Mouse (Mus musculus): ENCODE results near the gene Zfp280b. TPM values are rescaled to one million over a fixed set of nuclear protein-coding genes. Genes with fewer than 3 reads are reported as not detected.

Gene Zfp280b
- polyA plus RNA-seq, 1 experiment = 7.0 TPM

DNA sequence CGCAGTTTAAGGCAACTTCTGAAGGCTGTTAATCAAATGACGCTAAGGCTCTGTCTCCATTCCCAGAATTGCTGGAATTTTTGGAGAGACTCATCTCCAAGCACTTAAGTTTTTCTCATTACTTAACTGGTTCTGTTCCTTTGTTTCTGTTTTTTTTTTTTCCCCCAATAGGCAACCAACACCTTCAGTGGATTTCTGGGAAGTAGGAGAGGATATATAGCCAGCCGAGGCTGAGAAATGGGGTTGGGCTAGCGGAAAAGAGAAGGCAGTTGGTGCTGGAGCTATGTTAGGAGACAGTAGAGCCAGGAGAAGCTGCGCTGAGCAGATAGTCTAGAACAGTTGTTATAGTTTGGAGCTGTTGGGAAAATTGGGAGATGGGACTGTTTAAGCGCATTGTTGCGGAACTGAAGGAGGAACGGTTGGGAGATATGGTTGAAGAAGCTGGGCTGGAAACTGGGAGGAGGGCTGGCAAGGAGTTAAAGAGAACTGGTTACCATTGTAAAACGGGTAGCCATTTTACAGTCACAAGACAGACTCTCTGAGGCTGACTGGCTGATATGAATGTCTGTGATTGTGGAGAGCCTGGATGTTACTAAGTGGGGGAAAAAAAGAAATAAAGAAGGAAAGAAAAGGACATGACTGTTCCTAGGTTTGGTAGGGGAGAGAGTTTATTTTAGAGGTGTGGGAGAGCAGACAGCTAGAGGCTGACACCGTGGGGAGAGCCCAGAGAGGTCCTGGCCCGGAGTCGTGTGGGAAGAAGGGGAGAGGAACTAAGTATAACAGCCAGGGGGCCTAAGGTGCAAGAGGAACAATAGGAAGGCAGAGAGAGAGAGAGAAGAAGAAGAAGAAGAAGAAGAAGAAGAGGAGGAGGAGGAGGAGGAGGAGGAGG is 5.1 kb upstream of the Zfp280b start:
- no peak for TF ChIP-seq GATA1 (IDR thresholded peaks at IDR 0.05; ENCODE audit: low read length)

- no peak for TF ChIP-seq GATA1 (IDR thresholded peaks at IDR 0.05; ENCODE audit: low read length)
Measured at GRCm38 (mm10) chr10:76028016-76028366, 4.5 kb upstream of the Zfp280b start.

DNA sequence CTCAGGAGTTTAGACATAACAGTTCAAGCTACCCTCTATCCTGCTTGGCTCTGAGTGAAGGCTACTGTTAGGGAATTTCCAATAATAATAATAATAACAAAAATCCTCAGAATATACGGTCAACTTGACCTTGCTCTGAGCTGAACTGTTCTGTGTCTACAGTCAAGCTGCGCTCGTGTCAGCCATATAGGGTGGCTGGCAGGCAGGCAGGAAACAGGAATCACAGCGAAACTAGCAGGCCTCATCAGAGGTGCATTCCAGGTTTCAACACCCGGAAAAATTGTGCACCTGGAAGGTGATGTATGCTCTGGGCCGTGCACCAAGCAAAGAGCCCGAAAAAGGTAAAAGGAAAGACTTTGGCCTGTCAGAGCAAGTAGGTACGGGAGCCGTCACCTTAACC is 4.1 kb upstream of the Zfp280b start:
- TF ChIP-seq GATA1 (IDR thresholded peaks at IDR 0.05; ENCODE audit: low read length) = no peak

- TF ChIP-seq GATA1 (IDR thresholded peaks at IDR 0.05; ENCODE audit: low read length) = no peak
Measured at GRCm38 (mm10) chr10:76029276-76029675, 3.2 kb upstream of the Zfp280b start.

GRCm38 (mm10) chr10:76030496-76030895 is 2.0 kb upstream of the Zfp280b start:
- TF ChIP-seq GATA1 (IDR thresholded peaks at IDR 0.05; ENCODE audit: low read length) = no peak

DNA sequence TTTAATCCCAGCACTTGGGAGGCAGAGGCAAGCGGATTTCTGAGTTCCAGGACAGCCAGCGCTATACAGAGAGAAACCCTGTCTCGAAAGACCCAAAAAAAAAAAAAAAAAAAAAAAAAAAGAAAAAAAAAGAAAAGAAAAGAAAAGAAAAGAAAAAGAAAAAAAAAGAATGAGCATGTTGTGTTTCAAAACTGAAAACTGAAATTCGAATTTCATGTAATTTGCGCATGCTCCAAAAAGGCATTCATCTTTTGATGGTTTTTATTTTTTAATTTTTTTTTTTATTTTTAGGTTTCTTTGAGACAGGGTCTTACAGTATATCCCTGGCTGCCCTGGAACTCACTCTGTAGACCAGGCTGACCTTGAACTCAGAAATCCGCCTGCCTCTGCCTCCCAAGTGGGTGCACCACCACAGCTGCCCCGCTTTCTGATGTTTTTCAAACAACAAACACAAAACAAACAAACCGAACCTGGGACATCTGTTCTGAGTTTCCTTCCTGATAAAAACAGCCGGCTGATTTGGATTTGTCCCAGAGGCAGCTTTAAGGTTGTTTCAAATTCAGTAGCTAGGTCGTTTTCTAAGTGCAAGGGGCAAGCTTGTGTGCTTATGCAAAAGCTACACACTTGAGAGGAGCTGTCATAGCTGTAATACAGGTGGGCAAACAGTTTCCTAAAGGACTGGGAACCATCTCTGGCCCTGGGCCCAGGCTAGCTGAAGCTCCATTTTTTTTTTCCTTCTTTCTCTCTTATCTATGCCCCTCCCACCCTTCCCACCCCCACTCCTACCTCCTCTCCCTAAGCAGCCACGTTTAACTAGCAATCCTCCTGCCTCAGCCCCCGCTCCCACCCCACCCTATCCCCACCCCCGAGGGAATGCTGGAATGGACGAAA is 694 bp upstream of the Zfp280b start:
- TF ChIP-seq GATA1 (IDR thresholded peaks at IDR 0.05; ENCODE audit: low read length) = no peak

- no peak for TF ChIP-seq GATA1 (IDR thresholded peaks at IDR 0.05; ENCODE audit: low read length)
Measured at GRCm38 (mm10) chr10:76033119-76033455, 637 bp downstream of the Zfp280b start.

- no peak for TF ChIP-seq GATA1 (IDR thresholded peaks at IDR 0.05; ENCODE audit: low read length)
Measured at GRCm38 (mm10) chr10:76034001-76034600, 1.7 kb downstream of the Zfp280b start.

GRCm38 (mm10) chr10:76035277-76035676 is 2.8 kb downstream of the Zfp280b start:
- TF ChIP-seq GATA1 (IDR thresholded peaks at IDR 0.05; ENCODE audit: low read length) = no peak

DNA sequence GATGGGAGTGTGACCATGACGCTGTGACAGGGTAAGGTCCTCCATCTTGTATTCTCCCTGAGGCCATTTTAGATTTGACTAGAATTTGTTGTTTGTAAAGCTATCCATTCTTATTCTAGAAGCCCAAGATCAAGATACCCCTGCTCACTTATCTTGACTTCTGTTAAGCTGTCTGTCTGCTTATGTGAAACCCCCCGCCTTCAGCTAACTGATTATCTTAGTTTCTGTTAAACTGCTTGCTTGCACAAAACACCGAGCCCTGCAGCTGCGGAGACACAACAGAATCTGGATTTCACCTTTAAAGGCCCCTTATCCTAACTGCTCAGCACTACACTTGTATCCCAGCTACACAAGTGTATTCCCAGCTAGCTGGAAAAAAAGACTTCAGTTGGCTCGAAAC is 4.5 kb downstream of the Zfp280b start:
- TF ChIP-seq GATA1 (IDR thresholded peaks at IDR 0.05; ENCODE audit: low read length) = no peak

GRCm38 (mm10) chr10:76045343-76045742 is 12.9 kb downstream of the Zfp280b start:
- no peak for TF ChIP-seq GATA1 (IDR thresholded peaks at IDR 0.05; ENCODE audit: low read length)

GRCm38 (mm10) chr10:76046754-76047153 is 14.3 kb downstream of the Zfp280b start:
- TF ChIP-seq GATA1 (IDR thresholded peaks at IDR 0.05; ENCODE audit: low read length) = no peak

DNA sequence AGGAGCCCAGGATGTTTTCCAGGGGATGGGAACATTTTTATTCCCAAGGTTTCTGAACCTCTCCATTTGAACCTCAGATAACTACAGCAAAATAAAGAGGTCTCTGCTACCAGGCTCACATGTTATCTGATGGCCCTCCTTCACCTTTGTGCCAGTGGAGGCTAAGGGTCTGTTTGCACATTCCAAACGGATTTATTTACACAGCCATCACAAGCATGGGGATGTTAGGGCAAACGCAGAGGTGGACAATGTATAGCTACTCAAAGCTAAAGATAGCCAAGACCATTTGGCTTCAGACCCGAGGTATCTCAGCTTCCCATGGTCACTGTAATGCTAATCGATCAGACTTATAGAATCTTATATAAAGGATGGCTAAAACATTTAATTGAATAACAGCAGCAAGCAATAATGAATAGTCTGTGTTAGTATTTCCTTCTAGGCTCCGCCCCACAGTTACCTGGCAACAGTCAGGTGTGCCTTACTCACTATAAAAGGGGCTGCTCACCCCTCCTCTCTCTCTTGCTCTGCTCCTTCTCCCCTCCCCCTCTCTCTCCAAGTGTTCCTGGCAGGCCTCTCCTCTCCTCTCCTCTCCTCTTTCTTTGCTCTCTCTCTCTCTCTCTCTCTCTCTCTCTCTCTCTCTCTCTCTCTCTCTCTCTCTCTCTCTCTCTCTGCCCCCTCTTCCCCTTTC is 14.9 kb downstream of the Zfp280b start:
- no peak for TF ChIP-seq GATA1 (IDR thresholded peaks at IDR 0.05; ENCODE audit: low read length)

GRCm38 (mm10) chr10:76048967-76049366 is 16.5 kb downstream of the Zfp280b start:
- TF ChIP-seq GATA1 (IDR thresholded peaks at IDR 0.05; ENCODE audit: low read length) = no peak

DNA sequence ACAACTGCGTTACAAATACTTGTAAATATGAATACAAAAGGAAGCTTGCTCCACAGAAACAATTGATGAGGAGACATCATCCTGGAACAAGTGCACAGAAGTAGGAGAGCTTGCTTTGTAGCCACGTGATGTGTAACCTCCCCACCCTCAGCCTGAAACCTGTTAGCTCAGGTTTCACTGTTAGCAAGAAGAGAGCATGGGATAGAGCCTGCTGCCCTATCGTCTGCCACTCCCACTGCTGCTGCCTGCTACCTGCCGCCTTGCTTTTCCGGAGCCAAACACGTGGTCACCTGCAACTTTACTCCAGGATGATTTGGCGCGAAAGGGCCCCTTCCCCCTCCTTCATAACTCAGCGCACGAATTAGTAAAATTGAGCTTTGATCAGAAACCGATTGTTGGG is 19.4 kb downstream of the Zfp280b start:
- TF ChIP-seq GATA1 (IDR thresholded peaks at IDR 0.05; ENCODE audit: low read length) = no peak

DNA sequence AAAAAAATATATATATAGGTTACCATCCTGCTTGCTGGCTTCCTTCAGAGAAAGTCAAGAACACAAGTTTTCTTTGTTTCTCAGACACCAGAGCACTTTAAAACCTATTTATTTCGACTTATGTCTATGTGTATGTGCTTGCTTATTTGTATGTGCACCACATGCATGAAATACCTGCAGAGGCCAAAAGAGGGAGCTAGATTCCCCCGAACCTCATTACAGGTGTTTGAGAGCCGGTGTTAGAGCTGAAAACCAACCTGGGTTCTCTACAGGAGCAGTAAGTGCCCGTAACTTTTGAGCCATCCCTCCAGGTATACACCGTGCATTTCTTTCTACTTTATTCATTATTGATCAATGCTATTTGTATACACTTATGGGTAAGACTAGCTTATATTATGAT is 30.0 kb downstream of the Zfp280b start:
- no peak for TF ChIP-seq GATA1 (IDR thresholded peaks at IDR 0.05; ENCODE audit: low read length)

Measured in G1E-ER4 (cell line).